Mouse (Mus musculus) liver, adult 2 months (tissue): ENCODE data around the gene Rsph6a. TPM values are rescaled to one million over a fixed set of nuclear protein-coding genes. Genes with fewer than 3 reads are reported as not detected.
A peak's percentile ranks its signal among the peaks of the same experiment; 100 is the strongest.

Experiments used
- DNase-seq: peaks from one replicate; pipeline ENCODE4 v3.0.0-alpha.2; 2011; ENCODE audit warnings: low read depth, low spot score; ENCODE audit errors: extremely low read depth
- H3K27ac ChIP-seq: fragments of 200-500 bp; replicated peaks from 2 replicates; pipeline ENCODE4 v1.5.1; 2012; ENCODE audit warnings: low read depth, mild to moderate bottlenecking, control low read depth, inconsistent platforms, low read length; ENCODE audit not compliant: insufficient read depth
- H3K27me3 ChIP-seq: fragments of 200-500 bp; 2 replicates; pipeline ENCODE4 v1.6.1; 2012; ENCODE audit warnings: mild to moderate bottlenecking, moderate library complexity, low read length, inconsistent platforms; ENCODE audit not compliant: control insufficient read depth, insufficient read depth
- H3K36me3 ChIP-seq: fragments of 200-500 bp; 2 replicates; pipeline ENCODE4 v1.6.1; 2012; ENCODE audit warnings: low read length, inconsistent platforms; ENCODE audit not compliant: control insufficient read depth, insufficient read depth
- H3K4me1 ChIP-seq: fragments of 200-500 bp; 2 replicates; pipeline ENCODE4 v1.6.1; 2011; ENCODE audit warnings: low read length; ENCODE audit not compliant: control insufficient read depth, insufficient read depth
- H3K4me3 ChIP-seq: fragments of 200-500 bp; 2 replicates; pipeline ENCODE4 v1.5.1; 2011; ENCODE audit warnings: low read depth, mild to moderate bottlenecking, control low read depth, low read length, moderate library complexity; ENCODE audit not compliant: insufficient read depth
- H3K79me2 ChIP-seq: fragments of 200-500 bp; 2 replicates; pipeline ENCODE4 v1.6.1; 2012; ENCODE audit warnings: inconsistent platforms, mild to moderate bottlenecking, low read length, moderate library complexity; ENCODE audit not compliant: control insufficient read depth, insufficient read depth
- H3K9ac ChIP-seq: fragments of 200-500 bp; 2 replicates; pipeline ENCODE4 v1.6.1; 2012; ENCODE audit warnings: low read depth, mild to moderate bottlenecking, control low read depth, inconsistent platforms, low read length
- CTCF ChIP-seq: fragments of 200-500 bp; IDR thresholded peaks from 2 replicates; pipeline ENCODE4 v1.5.1; 2011; ENCODE audit warnings: low read depth, low read length, control low read depth
- POLR2A ChIP-seq: fragments of 200-500 bp; IDR thresholded peaks from 2 replicates; pipeline ENCODE4 v1.6.1; 2011; ENCODE audit warnings: low read length, control low read depth; ENCODE audit not compliant: insufficient read depth; ENCODE audit errors: extremely low read depth
- WGBS: fragments of 180-500 bp; shearing (Covaris S2); methylation state at CpG from one replicate; pipeline ENCODE4 v1.1.7; 2018; 5-methylcytosine and 5-hydroxymethylcytosine counted together
- polyA plus RNA-seq: library from polyadenylated mRNA; depleted of rRNA; stranded (reverse); fragments of >200 nt; gene quantifications from 2 replicates; pipeline ENCODE4 v1.2.3, GENCODE M21; 2012
- total RNA-seq: library from RNA; depleted of rRNA; stranded (reverse); fragments of >200 nt; gene quantifications from 2 replicates; pipeline ENCODE4 v1.2.3, GENCODE M21; 2014

Rsph6a gene
- total and polyA plus RNA-seq, 2 experiments = not detected

- Histone ChIP-seq H3K4me3 (peak overlapping the region; percentile 99), H3K27me3 (no peaks in the 10 kb centered on the region), H3K4me1 (peaks cover 16% of the 10 kb centered on the region), H3K79me2 (peaks cover 25% of the 10 kb centered on the region; the same call in 1 of the 2 replicates), H3K36me3 (no peaks in the 10 kb centered on the region), H3K27ac (peak overlapping the region; percentile 93), H3K9ac (peak overlapping the region; percentile 99)
- TF ChIP-seq CTCF (no peak), POLR2A (no peak)
- 18% methylated on average over 18 of the region's 18 CpGs for WGBS
- peak; percentile 61 for DNase-seq
Measured at GRCm38 (mm10) chr7:19022189-19022958, 32.1 kb upstream of the Rsph6a start.

DNA sequence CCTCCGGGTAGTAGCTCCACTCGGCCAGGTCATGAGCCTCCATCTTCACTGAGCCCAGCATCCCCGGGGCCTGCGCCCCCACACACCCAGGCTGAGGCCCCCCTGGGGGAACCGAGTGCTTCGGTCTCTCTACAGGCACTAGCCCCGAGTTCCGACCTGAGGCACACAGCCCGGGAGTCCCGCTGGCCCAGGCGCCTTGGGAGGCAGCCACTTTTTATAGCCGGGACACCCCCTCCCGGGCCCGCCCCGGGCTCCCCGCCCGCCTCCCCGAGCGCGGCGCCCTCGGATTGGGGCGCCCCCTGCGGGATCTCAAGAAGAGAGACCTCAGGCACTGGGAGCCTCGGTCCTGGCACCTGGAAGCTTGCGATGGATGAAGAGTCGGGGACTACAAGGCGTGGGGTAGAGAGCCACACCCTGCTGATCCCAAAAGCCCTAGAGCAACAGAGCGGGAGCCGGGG lies 31.1 kb upstream of the Rsph6a start, which contains the start of gene Foxa3:
Gene Foxa3, minus strand, starts transcription at position 182 of the 458 bp plus-strand sequence.
- TF ChIP-seq POLR2A (peak; percentile 98), CTCF (peak; percentile 70)
- Histone ChIP-seq H3K79me2 (peaks cover 25% of the 10 kb centered on the region; the same call in 1 of the 2 replicates), H3K4me3 (peak within 1 kb of the TSS; percentile 99), H3K4me1 (peaks cover 12% of the 10 kb centered on the region), H3K9ac (peak within 1 kb of the TSS; percentile 99), H3K36me3 (no peaks in the 10 kb centered on the region), H3K27me3 (no peaks in the 10 kb centered on the region), H3K27ac (peak within 1 kb of the TSS; percentile 93)
- DNase-seq = peak; percentile 73
- 1% methylated on average over 30 of the region's 30 CpGs for WGBS

DNA sequence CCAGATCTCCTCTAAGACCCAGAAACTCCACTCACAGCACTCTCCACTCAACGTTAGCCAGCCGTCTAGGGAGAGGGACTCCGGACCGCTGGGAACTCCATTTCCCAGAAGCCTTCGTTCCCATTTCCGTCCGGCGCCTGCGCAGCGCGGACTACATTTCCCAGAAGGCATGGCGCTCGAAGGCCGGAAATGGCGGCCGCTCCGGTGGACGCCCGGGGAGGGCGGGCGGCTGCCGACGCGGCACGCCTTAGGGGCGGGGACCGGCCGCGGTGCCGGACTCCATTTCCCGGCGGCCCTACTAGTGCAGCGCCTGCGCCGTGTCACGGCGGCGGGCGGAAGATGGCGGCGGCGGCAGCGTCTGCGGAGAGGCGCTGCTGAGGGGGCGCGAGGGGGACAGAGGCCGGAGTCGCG lies 30.4 kb upstream of the Rsph6a start, which contains the start of gene Sympk:
Gene Sympk, plus strand, starts transcription at position 282 of the 411 bp plus-strand sequence.
- no peaks in the 10 kb centered on the region for H3K27me3 ChIP-seq
- WGBS = 1% methylated on average over 45 of the region's 50 CpGs
- H3K4me1 ChIP-seq = peaks cover 8% of the 10 kb centered on the region; the same call in 1 of the 2 replicates
- H3K27ac ChIP-seq = peak within 1 kb of the TSS; percentile 93
- TF ChIP-seq CTCF = no peak
- TF ChIP-seq POLR2A = 0 out of 2 replicates have a peak, but pooled peaks have one; percentile 33
- peak; percentile 82 for DNase-seq
- peak within 1 kb of the TSS; percentile 99 for H3K4me3 ChIP-seq
- peaks cover 25% of the 10 kb centered on the region; the same call in 1 of the 2 replicates for H3K79me2 ChIP-seq
- no peaks in the 10 kb centered on the region for H3K36me3 ChIP-seq
- H3K9ac ChIP-seq = peak within 1 kb of the TSS; percentile 99

DNA sequence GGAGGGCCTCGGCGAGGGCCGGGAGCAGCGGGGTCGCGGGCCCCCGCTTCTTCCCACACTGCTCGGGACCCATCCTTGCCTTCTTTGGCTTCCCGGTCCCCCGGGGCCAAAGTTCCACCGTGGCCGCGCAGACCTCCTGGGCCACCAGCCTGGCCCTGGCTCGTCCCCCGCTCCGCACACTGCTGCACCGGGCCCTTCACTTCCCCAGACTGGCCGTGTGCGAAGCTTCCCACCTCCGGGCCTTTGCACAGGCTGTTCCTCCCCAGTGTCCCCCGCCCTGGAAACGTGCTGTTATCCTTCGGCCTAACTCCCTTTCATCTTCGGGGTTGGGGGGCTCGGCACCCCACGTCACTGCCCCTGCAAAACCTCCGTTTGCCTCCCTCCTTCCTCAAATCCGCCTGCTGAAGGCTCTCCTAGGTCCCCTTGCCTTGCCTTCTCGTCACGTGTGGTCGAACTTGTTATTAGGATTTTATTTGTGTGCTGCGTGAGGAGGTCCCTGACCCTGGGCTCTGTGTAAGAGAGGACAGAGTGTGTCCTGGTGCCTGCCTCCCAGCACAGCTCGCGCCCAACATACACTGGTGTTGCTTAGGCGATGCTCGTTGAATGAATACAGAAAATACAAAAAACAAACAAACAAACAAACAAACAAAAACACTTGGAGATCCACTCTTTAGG lies 29.8 kb upstream of the Rsph6a start:
- WGBS = under 1% methylated on average over 32 of the region's 36 CpGs
- TF ChIP-seq POLR2A = no peak
- no peak for TF ChIP-seq CTCF
- Histone ChIP-seq H3K4me1 (peaks cover 4% of the 10 kb centered on the region; the same call in 1 of the 2 replicates), H3K27ac (peak overlapping the region; percentile 28; the same call in 1 of the 2 replicates), H3K27me3 (no peaks in the 10 kb centered on the region), H3K79me2 (peaks cover 25% of the 10 kb centered on the region; the same call in 1 of the 2 replicates), H3K36me3 (peaks cover 2% of the 10 kb centered on the region; the same call in 1 of the 2 replicates), H3K9ac (peak overlapping the region; percentile 95), H3K4me3 (peak overlapping the region; percentile 95)
- no peak for DNase-seq

GRCm38 (mm10) chr7:19028067-19028466 lies 26.4 kb upstream of the Rsph6a start:
- Histone ChIP-seq H3K4me1 (0 out of 2 replicates have a peak, but pooled peaks cover 2% of the 10 kb centered on the region), H3K27me3 (no peaks in the 10 kb centered on the region), H3K79me2 (peaks cover 10% of the 10 kb centered on the region; the same call in 1 of the 2 replicates), H3K27ac (no peak overlapping the region), H3K4me3 (no peak overlapping the region), H3K9ac (no peak overlapping the region), H3K36me3 (peaks cover 17% of the 10 kb centered on the region)
- no peak for TF ChIP-seq CTCF
- TF ChIP-seq POLR2A = no peak
- DNase-seq = no peak
